Mouse (Mus musculus) hindbrain, embryonic 12.5 days (tissue): ENCODE results near the gene Tbcc. TPM values are rescaled to one million over a fixed set of nuclear protein-coding genes. Genes with fewer than 3 reads are reported as not detected.
A peak's percentile ranks its signal among the peaks of the same experiment; 100 is the strongest.

Source experiments
- ATAC-seq: fragments of 200-750 bp; cut with Nextera tagmentation; 2 replicates; pipeline ENCODE4 v1.8.0; 2017; ENCODE audit warnings: moderate TSS enrichment; ENCODE audit not compliant: low FRiP score
- H3K27ac ChIP-seq: fragments of 300-500 bp; sonication (generic); 2 replicates; pipeline ENCODE4 v1.5.1; 2016; ENCODE audit warnings: mild to moderate bottlenecking
- H3K27me3 ChIP-seq: fragments of 300-500 bp; sonication (generic); 2 replicates; pipeline ENCODE4 v1.6.1; 2016; ENCODE audit warnings: mild to moderate bottlenecking
- H3K36me3 ChIP-seq: fragments of 300-500 bp; sonication (generic); 2 replicates; pipeline ENCODE4 v1.6.1; 2016; ENCODE audit warnings: mild to moderate bottlenecking
- H3K4me1 ChIP-seq: fragments of 300-500 bp; sonication (generic); 2 replicates; pipeline ENCODE4 v1.6.1; 2016
- H3K4me2 ChIP-seq: fragments of 300-500 bp; sonication (generic); replicated peaks from 2 replicates; pipeline ENCODE4 v1.6.1; 2016; ENCODE audit warnings: mild to moderate bottlenecking
- H3K4me3 ChIP-seq: fragments of 300-500 bp; sonication (generic); 2 replicates; pipeline ENCODE4 v1.5.1; 2016; ENCODE audit warnings: mild to moderate bottlenecking
- H3K9ac ChIP-seq: fragments of 300-500 bp; sonication (generic); 2 replicates; pipeline ENCODE4 v1.6.1; 2016; ENCODE audit warnings: mild to moderate bottlenecking, moderate library complexity
- H3K9me3 ChIP-seq: fragments of 300-500 bp; sonication (generic); replicated peaks from 2 replicates; pipeline ENCODE4 v1.6.1; 2016; ENCODE audit warnings: mild to moderate bottlenecking
- WGBS: fragments of 180-500 bp; shearing (Covaris S2); methylation state at CpG from one replicate; pipeline ENCODE4 v1.1.7; 2016; 5-methylcytosine and 5-hydroxymethylcytosine counted together
- polyA plus RNA-seq: library from polyadenylated mRNA; unstranded; fragments of >200 nt; fragmentation: Nextera tagmentation; extraction: Ambion mirVana; gene quantifications from 2 replicates; pipeline ENCODE4 v1.2.1, GENCODE M21; 2016

Tbcc gene
- polyA plus RNA-seq, 1 experiment from 2014 or later = 74.5 TPM

GRCm38 (mm10) chr17:46856107-46856388 lies 34.4 kb upstream of the Tbcc start:
- no peak for ATAC-seq
- Histone ChIP-seq H3K9ac (peak overlapping the region; percentile 100), H3K4me3 (peak overlapping the region; percentile 99), H3K36me3 (no peaks in the 10 kb centered on the region), H3K9me3 (no peaks in the 10 kb centered on the region), H3K27ac (peak overlapping the region; percentile 100), H3K27me3 (no peaks in the 10 kb centered on the region), H3K4me2 (peak overlapping the region; percentile 63), H3K4me1 (peaks cover 29% of the 10 kb centered on the region)
- WGBS = 21% methylated on average over 4 of the region's 4 CpGs

DNA sequence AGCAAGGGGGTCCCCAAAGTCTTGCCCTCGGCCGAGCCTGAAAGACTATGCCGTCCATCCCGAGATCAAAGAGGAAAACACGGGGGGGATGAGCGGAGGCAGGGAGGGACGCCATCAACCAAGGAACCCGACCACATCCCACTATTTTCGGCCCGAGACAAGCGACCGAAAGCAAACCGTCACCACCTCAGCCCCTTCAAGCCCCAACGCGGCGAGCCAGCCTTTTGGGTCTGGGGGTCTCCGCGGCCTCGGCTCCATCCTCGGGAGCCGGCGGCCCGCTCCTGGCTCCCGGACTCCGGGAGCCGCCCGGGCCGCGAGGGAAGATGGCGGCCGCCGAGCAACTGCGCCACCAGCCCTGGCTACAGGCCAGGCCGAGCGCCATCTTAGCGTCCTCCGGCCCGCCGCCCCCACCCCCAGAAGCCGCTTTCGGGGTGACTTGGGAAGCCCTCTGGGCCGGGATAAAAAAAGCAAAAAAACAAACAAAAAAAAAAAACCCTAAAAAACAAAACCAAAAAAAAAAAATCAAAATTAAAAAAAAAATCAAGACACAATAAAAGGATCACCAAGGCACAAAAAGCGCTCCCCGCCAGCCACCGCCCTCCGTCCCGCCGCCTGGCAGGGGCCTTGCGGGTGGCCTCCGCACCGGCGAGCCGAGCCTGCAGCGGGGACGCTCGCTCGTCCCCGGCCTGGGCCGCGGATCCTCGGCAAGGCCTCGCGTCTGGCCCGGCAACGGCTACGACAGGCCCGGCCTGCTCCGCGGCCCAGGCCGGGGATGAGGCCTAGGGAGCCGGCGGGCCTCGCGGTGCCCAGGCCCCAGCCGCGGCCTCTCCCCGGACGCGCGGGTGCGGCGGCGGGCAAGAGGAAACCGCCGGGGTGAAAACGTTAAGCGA lies 33.8 kb upstream of the Tbcc start:
- H3K4me2 ChIP-seq = peak overlapping the region; percentile 63
- H3K9ac ChIP-seq = peak overlapping the region; percentile 100
- under 1% methylated on average over 85 of the region's 87 CpGs for WGBS
- no peaks in the 10 kb centered on the region for H3K9me3 ChIP-seq
- H3K27ac ChIP-seq = peak overlapping the region; percentile 100
- peak; percentile 26 for ATAC-seq
- H3K27me3 ChIP-seq = no peaks in the 10 kb centered on the region
- peaks cover 29% of the 10 kb centered on the region for H3K4me1 ChIP-seq
- H3K4me3 ChIP-seq = peak overlapping the region; percentile 99
- H3K36me3 ChIP-seq = no peaks in the 10 kb centered on the region

- WGBS = under 1% methylated on average over 35 of the region's 52 CpGs
- Histone ChIP-seq H3K27me3 (no peaks in the 10 kb centered on the region), H3K9me3 (no peaks in the 10 kb centered on the region), H3K27ac (peak overlapping the region; percentile 100), H3K4me1 (peaks cover 29% of the 10 kb centered on the region), H3K9ac (peak overlapping the region; percentile 100), H3K36me3 (no peaks in the 10 kb centered on the region), H3K4me3 (peak overlapping the region; percentile 99), H3K4me2 (peak overlapping the region; percentile 49)
- peak; percentile 83 for ATAC-seq
Measured at GRCm38 (mm10) chr17:46857361-46857902, 33.1 kb upstream of the Tbcc start.

- Histone ChIP-seq H3K27me3 (no peaks in the 10 kb centered on the region), H3K4me2 (peak within 1 kb of the TSS; percentile 49), H3K9me3 (no peaks in the 10 kb centered on the region), H3K4me1 (peaks cover 25% of the 10 kb centered on the region), H3K4me3 (peak within 1 kb of the TSS; percentile 99), H3K27ac (peak within 1 kb of the TSS; percentile 100), H3K36me3 (no peaks in the 10 kb centered on the region), H3K9ac (peak within 1 kb of the TSS; percentile 100)
- WGBS = under 1% methylated on average over 53 of the region's 65 CpGs
- peak; percentile 80 for ATAC-seq
Measured at GRCm38 (mm10) chr17:46857903-46858748, 32.4 kb upstream of the Tbcc start, which contains the start of gene Bicral. Bicral (minus strand) TSS chr17:46858482.

GRCm38 (mm10) chr17:46858749-46859444 lies 31.6 kb upstream of the Tbcc start:
- Histone ChIP-seq H3K9ac (peak overlapping the region; percentile 100; the same call in 1 of the 2 replicates), H3K4me1 (peaks cover 22% of the 10 kb centered on the region), H3K4me2 (peak overlapping the region; percentile 49), H3K36me3 (no peaks in the 10 kb centered on the region), H3K27ac (peak overlapping the region; percentile 100), H3K27me3 (no peaks in the 10 kb centered on the region), H3K4me3 (peak overlapping the region; percentile 99), H3K9me3 (no peaks in the 10 kb centered on the region)
- 33% methylated on average over 9 of the region's 9 CpGs for WGBS
- no peak for ATAC-seq

GRCm38 (mm10) chr17:46860120-46860519 lies 30.4 kb upstream of the Tbcc start:
- peaks cover 12% of the 10 kb centered on the region for H3K4me1 ChIP-seq
- ATAC-seq = no peak

GRCm38 (mm10) chr17:46864566-46865195 lies 25.8 kb upstream of the Tbcc start:
- no peak overlapping the region for H3K9ac ChIP-seq
- no peak for ATAC-seq
- no peaks in the 10 kb centered on the region for H3K9me3 ChIP-seq
- H3K27ac ChIP-seq = no peak overlapping the region
- no peak overlapping the region for H3K4me2 ChIP-seq
- H3K4me1 ChIP-seq = no peaks in the 10 kb centered on the region; the same call in 1 of the 2 replicates
- H3K36me3 ChIP-seq = no peaks in the 10 kb centered on the region
- no peaks in the 10 kb centered on the region for H3K27me3 ChIP-seq
- WGBS = 72% methylated on average over 7 of the region's 7 CpGs
- H3K4me3 ChIP-seq = no peak overlapping the region

More at GRCm38 (mm10) chr17:46860120-46860519, 30.4 kb upstream of the Tbcc start:
- WGBS = 87% methylated on average over 4 of the region's 4 CpGs
- Histone ChIP-seq H3K27me3 (no peaks in the 10 kb centered on the region), H3K27ac (no peak overlapping the region), H3K36me3 (no peaks in the 10 kb centered on the region), H3K9ac (no peak overlapping the region), H3K9me3 (no peaks in the 10 kb centered on the region), H3K4me2 (no peak overlapping the region), H3K4me3 (no peak overlapping the region)

GRCm38 (mm10) chr17:46866836-46867235 lies 23.6 kb upstream of the Tbcc start:
- Histone ChIP-seq H3K27me3 (no peaks in the 10 kb centered on the region), H3K4me1 (no peaks in the 10 kb centered on the region), H3K4me2 (no peak overlapping the region), H3K4me3 (no peak overlapping the region), H3K36me3 (no peaks in the 10 kb centered on the region), H3K27ac (no peak overlapping the region), H3K9ac (no peak overlapping the region), H3K9me3 (no peaks in the 10 kb centered on the region)
- WGBS = 90% methylated on average over 12 of the region's 12 CpGs
- no peak for ATAC-seq

DNA sequence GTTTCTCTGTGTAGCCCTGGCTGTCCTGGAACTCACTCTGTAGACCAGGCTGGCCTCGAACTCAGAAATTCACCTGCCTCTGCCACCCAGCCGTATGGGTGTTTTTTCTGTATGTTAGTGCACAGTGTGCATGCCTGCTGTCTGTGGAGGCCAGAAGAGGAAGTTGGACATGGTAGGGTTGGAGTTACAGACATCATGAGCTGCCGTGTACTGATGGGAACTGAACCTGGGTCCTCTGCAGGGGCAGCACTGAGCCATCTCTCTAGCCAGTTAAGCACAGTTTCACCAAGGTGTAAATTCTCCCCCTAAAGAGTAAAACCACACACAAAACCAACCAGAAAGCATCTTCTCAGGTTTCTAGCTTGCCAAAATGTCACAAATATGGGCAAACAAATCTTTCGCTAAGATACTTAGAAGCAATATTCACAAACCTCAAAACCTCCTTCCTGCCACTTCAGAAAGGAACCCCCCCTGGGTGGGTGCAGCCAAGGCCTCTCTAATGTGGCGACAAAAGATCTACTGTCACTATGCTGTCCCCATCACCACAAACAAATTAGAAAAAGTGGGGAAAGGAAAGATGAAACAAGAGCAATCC lies 20.2 kb upstream of the Tbcc start:
- Histone ChIP-seq H3K27me3 (no peaks in the 10 kb centered on the region), H3K27ac (no peak overlapping the region), H3K4me3 (no peak overlapping the region), H3K4me1 (peaks cover 7% of the 10 kb centered on the region), H3K9me3 (no peaks in the 10 kb centered on the region), H3K4me2 (no peak overlapping the region), H3K9ac (no peak overlapping the region), H3K36me3 (no peaks in the 10 kb centered on the region)
- WGBS = over 99% methylated on average over 5 of the region's 5 CpGs
- ATAC-seq = no peak

GRCm38 (mm10) chr17:46870913-46871312 lies 19.6 kb upstream of the Tbcc start:
- 47% methylated on average over 1 of the region's 1 CpGs for WGBS
- Histone ChIP-seq H3K9ac (no peak overlapping the region), H3K9me3 (no peaks in the 10 kb centered on the region), H3K27me3 (no peaks in the 10 kb centered on the region), H3K36me3 (no peaks in the 10 kb centered on the region), H3K4me3 (no peak overlapping the region), H3K4me2 (no peak overlapping the region), H3K4me1 (peaks cover 7% of the 10 kb centered on the region), H3K27ac (no peak overlapping the region)
- no peak for ATAC-seq

DNA sequence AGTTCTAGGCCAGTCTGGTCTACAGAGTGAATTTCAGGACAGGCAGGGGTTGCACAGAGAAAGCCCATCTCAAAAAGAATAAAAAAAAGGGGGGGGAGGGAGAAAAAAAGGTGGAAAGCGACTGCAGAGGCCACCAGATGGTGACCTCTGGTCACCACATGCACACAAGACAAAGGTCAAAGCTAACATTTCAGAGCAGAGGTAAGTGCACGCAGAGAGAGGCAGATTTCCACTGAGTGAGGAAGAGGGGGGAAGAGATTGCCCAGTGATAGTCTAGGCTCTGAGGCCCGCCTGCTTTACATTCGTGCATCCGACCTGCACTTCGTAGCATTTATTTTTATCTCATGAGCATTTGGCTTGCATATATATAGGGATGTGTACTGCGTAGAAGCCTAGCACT lies 17.7 kb upstream of the Tbcc start:
- no peak overlapping the region for H3K4me2 ChIP-seq
- H3K27me3 ChIP-seq = no peaks in the 10 kb centered on the region
- no peaks in the 10 kb centered on the region for H3K9me3 ChIP-seq
- peaks cover 10% of the 10 kb centered on the region for H3K4me1 ChIP-seq
- H3K36me3 ChIP-seq = no peaks in the 10 kb centered on the region
- H3K27ac ChIP-seq = no peak overlapping the region
- no peak overlapping the region for H3K4me3 ChIP-seq
- no peak for ATAC-seq
- 76% methylated on average over 7 of the region's 7 CpGs for WGBS
- no peak overlapping the region for H3K9ac ChIP-seq
